Mouse (Mus musculus): Measurements from ENCODE around the gene Aup1.

The Aup1 gene

DNA sequence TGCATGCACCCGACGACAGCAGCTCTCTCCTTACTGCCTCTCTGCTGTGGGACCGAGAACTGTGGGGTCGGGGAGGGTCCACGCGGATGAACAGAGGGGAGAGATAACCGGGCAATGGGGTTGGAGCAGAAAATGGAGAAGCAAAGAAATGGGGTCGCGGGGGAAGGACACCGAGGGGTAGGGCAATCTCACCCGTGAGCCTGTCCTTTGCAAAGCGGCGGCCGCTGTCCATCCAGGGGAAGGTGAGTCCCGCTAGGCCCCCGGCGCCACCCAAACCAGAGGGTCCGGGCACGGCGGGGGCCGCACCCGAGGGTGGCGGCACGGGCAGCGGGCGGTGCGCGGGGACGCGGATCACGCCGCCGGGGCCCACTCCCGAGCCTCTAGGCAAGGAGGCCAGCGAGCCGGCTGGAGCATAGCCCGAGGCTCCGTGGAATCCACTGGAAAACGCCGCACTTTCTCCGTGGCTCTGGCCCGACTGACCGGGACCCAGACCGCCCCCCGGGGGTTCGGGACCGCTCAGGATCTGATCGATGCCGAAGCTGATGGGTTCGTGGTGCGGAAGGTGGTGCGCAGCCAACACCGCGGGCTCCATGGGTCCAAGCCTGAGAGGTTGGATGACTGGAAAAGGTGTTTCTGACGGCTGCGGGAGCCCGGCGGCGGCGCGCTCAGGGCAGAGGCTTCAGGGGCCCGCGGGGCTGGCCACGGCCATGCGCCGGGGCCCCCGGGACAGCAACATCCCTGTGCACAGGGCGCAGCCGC is 15.3 kb downstream of the Aup1 start:
- DNase-seq (ENCODE audit: low spot score in 2 of 2): no peak

DNA sequence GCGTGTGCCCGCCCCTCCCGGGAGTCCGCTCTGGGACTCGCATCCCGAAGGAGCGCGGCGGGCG is 15.8 kb downstream of the Aup1 start, which contains the start of gene Tlx2:
Tlx2 (minus strand) TSS at position 47 of the 64 bp plus-strand sequence.
- DNase-seq (ENCODE audit: low spot score in 2 of 2): no peak

DNA sequence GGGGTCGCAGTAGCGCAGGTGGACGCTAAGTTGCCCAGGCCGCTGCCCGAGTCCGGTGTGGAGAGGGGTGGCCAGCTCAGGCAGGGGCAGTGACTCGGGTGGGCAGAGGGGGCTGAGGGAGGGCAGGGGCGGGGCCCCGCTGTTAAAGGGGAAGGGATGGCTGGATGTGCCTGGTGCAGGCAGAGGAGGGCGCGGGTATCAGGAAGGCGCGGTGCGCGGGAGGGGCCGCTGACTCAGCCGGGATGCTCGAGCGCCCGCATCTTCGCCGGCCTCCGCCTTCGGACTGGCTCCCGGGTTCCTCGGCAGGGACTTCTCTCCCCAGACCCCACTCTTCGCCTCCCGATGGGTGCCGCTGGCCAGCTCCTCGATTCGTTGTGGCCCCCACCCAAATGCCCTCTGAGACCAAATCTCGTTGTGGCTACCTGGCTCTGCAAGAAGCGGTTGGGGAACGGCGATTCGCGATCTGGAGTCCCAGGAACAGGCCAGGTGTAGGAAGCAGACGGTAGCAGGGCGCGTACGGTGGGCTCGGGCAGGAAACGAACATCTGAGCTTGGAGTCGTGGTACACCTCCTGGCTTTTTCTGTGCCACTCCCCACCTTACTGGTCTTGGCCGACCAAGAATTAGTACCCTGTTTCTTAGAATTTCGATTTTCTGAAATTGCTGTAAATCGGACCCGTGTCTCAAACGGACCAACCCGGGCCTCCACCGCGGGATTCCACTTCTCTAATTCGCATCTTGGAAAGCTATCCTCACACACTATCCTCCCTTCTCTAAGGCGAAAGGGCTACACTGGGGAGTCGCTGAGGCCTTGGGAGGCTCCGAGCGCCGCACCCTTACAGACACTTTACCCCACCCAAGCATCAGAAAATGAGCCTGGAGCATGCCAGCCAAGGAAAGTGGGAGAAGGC is 16.2 kb downstream of the Aup1 start:
- no peak for DNase-seq (ENCODE audit: low spot score in 2 of 2)

DNA sequence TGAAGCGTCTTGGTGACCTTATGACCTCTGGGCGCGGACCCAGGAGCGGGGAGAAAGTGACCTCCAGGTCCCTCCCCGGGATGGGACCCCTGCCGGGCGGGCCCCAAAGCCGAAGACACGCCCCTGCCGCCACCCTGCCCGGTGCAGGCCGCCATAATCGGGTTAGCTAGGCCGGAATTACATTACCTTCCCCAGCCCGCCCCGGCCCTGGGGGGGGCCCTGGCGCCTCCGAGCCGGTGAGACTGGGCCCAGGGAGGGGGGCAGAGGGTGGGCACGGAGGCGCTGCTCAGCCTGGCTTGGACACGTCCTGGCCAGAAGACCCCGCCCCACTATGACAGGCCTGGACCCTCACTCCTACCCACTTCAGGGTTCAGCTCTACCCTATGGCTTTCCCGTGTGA is 16.9 kb downstream of the Aup1 start:
- no peak for DNase-seq (ENCODE audit: low spot score in 2 of 2)

DNA sequence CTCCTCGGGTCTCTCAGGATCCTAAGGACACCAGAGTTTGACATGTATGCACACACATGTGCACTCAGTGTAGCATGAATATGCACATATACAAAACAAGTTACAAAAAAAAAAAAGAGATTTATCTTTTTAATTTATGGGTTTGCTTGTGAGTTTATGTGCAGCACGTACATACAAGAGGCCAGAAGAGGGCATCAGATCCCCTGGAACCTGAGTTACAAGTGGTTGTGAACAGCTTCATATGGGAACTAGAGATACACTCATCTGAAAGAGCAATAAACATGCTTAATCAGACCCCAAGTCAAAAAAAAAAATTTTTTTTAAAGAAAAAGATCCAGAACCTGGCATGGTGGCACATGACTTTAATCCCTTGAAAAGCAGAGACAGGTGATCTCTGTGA is 20.7 kb downstream of the Aup1 start:
- no peak for DNase-seq (ENCODE audit: low spot score in 2 of 2)

DNA sequence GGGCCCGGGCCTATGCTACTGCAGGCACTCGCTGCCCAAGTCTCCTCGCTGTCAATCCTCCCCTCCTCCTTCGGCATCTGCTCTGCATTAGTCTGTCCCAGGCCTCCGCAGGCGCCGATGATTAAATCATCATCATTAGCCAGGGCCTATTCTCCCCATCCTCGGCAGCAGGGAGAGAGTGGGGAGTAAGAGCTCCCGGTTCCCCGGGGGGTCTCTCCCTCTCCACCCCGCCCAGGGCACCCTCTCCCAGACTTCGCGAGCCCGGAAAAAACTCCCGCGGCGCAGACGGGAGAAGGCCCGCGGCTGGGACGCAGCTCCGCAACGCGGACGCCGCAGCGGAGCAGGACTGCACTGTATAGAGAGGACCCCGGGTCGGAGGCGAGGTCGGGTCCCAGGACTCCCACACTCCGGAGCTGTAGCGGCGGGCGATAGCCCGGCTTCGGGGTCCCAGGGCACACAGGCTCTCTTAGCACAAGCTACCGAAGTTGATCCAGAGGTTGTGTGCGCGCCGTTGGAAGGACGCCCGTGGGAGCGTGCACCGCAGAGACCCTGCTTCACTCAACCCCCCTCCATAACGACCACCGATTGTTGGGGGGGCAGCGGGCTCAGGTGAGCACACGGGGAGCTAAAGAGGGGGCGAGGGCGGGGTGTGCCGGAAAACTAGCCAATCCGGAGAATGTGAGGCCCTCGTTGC is 23.5 kb downstream of the Aup1 start, which contains the start of gene Pcgf1:
Pcgf1 (plus strand) TSS at position 240 of the 694 bp plus-strand sequence.
- DNase-seq (ENCODE audit: low spot score in 2 of 2): peak in 1 of 2 experiments; percentile 16

DNA sequence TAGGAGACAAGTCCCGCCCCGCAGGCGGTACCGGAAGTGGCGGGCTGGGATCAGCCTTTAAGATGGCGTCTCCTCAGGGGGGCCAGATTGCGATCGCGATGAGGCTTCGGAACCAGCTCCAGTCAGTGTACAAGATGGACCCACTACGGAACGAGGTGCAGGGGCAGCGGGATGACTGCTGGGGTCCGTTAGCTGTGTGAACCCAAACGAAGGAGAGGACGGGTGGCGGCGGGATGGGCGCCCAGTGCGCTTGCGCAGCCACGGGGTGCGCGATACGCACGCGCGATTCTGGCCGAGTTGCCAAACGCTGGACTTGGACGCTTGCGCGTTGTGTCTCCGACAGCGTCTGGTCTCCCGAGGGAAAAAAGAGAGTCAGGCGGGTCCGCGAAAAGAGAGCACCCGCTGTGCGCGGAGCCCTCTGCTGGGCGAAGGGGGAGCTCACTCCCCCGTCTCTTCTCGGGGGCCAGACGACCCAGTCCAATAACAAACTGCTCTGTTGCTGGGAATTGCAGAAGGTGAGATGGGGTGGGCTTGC is 24.1 kb downstream of the Aup1 start:
- peak; percentile 97 to 98 for DNase-seq (ENCODE audit: low spot score in 2 of 2)

DNA sequence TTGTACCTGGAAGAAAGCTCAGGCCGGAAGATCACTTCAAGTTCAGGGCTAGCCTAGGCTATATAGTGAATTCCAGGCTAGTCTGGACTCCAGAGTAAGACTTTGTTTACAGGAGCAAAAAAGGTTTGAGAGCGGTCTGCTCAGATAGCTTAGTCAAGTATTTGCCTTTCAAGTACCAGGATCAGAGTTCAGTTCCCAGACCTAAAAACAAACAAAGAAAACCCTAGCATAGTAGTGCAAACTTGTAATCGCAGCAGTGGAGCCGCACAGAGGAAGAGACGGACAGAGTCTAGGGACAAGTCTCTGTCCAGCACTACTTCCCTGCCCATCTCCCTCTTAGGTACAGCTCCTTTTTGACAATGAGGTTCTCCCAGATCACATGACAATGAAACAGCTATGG is 25.9 kb downstream of the Aup1 start:
- DNase-seq (ENCODE audit: low spot score in 2 of 2): no peak

DNA sequence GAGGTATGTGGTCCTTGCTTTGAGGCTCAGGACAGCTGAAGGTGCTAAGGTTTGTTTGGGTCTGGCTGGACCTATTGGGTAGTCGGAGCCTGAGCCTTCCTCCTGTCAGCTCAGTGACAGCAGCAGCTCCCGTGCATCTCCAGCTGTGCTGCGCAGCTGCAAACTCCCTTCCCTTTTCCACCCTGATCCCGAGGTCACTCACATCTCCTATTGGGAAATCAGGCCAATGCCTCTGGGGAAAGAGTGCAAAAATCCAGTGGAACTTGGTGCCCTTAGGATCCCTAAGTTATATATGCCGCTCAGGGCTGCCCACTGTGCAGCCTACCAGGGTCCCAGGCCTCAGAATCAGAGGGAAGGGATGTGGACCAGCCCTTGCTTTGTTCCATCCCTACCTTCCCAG is 29.2 kb downstream of the Aup1 start:
- no peak for DNase-seq (ENCODE audit: low spot score in 2 of 2)

DNA sequence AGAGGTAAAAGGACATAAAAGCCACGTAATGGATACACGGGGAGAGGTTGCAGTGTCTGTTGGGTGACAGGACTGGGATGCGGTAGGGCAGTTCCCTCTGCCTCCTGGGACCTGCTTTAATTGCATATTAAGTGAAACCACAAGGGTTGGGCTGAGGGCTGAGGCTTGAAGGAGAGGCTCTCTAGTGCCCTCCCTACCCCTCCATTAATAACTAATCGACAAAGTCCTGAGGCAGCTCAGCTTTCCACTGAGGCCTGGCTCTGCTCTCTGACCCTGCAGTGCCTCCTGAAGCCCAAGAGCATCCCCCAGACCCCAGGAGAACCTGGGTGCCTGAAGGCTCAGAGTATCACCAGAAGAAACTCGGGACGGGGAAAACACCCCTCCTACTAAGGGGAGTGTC is 30.2 kb downstream of the Aup1 start:
- DNase-seq (ENCODE audit: low spot score in 2 of 2): no peak

DNA sequence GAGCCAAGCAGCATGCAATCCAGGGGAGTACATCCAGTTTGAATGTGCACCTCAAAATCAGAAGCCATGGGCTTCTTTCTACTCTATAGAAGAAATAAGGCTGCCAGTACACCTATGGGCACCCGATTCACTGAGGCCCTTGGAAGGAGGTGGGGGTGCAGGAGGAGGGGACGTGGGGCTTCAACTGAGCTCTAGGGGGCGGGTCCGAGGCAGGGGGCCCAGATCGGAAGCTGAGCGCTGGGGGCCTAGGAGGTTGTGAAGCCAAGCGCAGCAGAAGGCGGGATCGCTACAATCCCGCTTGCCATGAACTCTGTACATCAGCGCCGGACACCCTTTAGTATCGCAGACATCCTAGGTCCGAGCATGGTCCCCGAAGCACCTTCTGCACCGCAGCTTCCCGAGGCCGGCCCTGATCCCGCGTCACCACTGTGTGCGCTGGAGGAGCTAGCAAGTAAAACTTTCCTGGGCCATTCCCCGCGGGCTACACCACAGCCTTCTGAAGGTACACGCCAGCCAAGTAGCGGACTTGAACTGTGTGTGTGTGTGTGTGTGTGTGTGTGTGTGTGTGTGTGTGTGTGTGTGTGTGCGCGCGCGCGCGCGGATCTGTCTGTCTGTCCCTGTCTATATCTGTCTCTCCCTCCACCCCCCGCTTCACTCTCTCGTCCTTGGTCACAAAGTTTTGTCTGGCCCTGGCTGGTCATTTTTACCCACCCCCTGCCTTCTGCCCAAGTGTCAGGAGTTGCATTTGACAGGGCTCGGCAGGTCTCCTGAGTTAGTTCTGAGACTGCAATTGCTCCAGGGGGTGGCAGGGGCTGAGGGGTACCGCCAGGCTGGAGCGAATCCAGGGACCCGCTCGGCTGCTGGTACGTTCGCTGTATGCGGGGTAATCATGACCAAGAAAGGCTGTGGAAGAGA is 32.1 kb downstream of the Aup1 start, which contains the start of gene Lbx2:
Lbx2 (plus strand) TSS at position 247 of the 915 bp plus-strand sequence.
- DNase-seq (ENCODE audit: low spot score in 2 of 2): no peak

DNA sequence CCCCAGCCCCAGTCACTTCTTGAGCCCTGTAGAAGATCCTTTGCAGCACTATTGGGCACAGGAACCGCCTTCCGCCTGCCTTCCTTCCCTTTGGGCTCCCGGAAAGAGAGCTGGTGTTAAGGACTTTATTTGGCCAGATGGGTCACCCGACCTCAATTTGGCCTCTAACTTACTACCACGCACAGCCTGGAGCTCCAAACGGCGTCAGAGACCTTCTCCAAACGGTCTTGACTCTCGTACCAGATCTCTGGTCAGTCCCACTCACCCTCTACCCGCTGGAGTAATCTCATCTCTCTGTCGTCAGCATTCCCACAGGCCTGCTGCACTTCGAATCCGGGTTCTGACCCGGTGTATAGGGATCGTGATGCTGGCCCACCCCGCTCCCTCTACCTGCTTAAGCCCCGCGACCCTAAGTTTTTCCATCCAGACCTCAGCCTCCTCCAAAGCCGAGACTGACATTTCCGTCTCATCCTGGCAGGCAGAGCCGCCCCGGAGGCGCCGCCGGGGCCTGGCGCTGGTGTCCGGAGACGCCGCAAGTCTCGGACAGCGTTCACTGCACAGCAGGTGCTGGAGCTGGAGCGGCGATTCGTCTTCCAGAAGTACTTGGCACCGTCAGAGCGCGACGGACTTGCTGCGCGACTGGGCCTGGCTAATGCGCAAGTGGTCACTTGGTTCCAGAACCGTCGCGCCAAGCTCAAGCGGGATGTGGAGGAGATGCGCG is 33.0 kb downstream of the Aup1 start:
- DNase-seq (ENCODE audit: low spot score in 2 of 2): no peak

DNA sequence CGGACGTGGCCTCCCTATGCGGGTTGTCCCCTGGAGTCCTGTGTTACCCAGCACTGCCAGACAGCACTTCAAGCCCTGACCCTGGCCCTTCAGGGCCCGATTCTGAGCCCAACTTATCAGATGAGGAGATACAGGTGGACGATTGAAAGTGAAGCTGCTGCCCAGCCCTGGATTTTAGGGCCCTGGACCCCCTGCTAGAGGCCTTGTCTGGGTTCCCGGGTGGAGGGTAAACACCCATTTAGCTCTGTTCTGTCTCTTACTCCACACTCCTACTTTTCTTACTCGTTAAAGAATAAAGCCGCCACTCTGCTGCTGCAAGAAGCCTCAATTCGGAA is 33.6 kb downstream of the Aup1 start:
- DNase-seq (ENCODE audit: low spot score in 2 of 2): no peak

DNA sequence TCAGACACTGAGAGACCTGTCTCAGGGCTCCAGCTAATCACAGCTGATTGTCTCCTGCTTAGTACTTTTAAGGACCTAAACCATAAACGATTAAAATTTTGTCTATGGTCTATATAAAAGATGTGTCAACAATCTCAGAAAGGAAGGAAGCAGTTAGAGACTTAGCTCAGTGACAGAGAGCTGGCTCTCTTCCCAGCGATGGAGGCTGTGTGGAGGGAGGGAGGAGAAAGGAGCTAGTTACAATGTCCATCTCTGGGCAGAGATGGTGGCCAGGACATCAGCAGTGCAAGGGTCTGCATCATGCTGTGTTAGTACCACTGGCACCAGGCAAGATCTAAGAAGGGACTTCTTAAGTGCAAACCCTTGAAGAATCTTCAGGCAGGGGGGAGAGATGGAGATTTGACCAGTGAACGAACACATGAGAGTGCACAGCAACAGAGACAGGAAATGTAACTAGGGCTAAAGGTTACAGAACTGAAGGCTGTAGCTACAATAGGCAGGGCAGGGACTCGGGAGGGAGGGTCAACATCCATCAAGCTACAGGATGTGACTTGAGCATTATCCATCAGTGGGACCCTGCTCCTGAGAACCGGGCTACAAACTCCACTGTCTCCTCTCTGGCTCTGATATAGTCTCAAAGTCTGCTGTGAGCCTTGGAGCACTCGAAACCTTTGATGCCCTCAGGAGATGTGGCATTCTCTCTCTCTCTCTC is 38.3 kb downstream of the Aup1 start:
- no peak for DNase-seq (ENCODE audit: low spot score in 2 of 2)

DNA sequence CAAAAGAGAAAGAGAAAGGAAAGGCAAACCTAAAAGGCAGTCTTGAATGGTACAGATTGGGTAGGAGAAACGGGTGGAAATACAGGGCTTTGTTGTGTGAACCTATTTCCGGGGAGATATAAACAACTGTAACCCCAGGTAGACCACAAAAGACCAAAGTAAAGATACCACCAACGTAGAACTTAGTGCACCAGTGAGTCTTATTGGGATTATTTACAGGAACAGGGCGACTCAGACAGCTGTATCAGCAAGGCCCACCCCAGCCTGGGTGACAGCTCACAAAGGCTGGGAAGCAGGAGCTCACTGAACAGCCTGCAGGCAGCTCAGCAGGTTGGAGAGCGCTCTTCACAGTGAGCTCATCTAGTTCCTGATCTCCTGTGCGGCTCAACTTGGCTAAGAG is 41.6 kb downstream of the Aup1 start:
- no peak for DNase-seq (ENCODE audit: low spot score in 2 of 2)

DNA sequence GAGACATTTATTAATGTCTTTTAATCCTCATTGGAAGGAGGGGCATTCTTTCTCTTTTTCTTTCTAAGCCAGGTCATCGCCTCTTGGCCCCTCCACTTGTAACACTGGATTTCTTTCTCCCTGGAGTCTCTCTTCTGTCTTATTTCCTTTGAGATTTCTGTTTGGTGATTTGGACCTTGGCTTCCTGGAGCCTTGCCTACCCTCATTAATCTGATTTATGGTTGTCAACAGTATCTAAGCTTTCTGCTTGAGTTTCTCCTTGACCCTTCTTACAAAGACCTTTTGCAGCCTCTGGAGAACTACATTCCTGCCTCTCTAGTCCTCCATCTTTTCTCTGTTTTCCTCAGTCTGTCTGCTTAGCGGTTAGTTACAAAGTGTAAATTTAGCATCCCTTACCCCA is 44.1 kb downstream of the Aup1 start:
- DNase-seq (ENCODE audit: low spot score in 2 of 2): no peak

DNA sequence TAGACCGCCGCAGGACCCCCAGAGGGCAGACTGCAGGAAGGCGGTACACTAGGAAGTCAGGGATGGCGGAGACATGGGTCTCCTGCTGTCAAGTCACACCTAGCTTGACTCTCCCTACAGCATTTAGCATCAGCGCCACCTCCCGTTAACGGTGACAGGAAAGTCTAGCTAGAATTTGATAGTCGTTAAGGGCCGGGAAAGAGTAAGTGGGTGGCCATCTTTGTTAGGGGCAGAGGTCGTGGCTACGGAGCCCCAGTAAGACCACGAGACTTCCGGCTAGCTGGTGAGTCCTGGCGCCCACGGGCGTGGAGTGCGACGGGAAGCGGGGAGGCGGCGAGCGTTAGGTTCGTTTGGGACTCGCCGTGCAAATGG is 47.0 kb downstream of the Aup1 start, which contains the start of the genes Ccdc142 and Gm42688:
Ccdc142 (plus strand) TSS at position 286 of the 372 bp plus-strand sequence.
Gm42688 (plus strand) TSS at position 302 of the 372 bp plus-strand sequence.
- peak; percentile 89 for DNase-seq (ENCODE audit: low spot score in 2 of 2)

DNA sequence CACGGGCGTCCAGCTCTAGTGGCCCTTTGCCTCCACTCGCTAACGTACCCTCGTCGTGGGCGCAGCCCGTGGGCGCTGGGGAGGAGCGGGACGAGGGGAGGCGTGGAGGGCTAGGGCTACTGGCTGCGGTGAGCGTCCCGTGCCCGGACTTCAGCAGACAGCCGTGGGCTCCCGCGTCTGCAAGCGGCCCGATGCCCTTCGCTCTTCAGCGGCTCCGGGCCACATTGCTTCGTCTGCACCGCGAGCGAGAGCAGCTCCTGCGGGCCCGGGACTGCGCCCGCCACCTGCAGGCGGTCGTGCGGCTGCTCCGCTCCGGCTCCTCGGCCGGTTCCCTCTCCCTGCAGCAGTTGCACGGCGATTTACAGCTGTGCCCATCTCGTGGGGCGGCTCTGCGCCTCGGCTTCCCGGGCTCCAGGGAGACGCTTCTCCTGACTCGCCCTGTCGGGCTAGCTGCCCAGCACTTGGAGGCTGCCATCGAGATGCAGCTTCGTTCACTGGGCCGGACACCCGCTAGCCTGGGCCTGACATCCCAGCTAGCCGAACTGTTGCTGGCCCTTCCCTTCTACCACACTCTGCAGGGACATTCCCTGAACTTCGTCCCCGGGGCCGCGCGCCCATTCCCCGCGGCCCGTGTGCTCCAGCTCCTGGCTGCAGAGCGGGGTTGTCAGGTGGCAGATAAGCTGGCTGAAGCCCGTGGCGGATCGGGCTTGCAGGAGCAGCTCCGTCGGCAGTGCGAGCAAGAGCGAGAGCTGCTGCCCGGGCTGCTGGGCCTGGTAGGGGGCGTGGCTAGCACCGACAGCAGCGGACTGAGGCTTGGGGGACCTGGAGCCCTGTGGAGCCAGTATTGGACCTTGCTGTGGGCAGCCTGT is 47.6 kb downstream of the Aup1 start:
- peak in 1 of 2 experiments; percentile 50 for DNase-seq (ENCODE audit: low spot score in 2 of 2)

DNA sequence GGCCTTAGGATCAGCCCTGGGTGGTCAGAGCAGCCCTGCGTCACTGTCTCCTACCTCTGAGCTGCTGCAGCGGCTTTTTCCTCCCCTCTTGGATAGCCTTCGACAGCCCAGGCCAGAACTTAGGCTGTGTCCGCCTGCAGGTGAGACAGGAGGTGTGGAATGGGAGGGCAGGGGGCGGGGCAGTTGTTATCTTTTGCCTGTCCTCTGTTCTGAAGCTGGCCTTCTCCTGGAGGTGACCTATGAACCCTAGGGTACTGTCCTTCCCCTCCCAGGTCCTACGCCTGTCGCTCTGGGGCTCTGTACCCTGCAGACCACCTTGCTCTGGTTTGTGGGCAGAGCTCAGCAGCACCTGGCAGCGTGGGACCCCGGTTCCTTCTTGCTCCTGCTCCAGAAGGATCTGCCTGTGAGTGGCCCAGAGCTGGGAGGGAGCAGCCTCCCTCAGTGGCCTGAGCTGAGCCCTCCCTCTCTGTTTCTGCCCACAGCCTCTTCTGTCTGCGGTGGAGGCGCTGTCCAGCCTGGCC is 48.9 kb downstream of the Aup1 start:
- no peak for DNase-seq (ENCODE audit: low spot score in 2 of 2)
